Mouse (Mus musculus): ENCODE results near the gene Zfp160. TPM values are rescaled to one million over a fixed set of nuclear protein-coding genes. Genes with fewer than 3 reads are reported as not detected.

Gene Zfp160
- polyA plus RNA-seq (2012; rRNA removed; ENCODE audit: low replicate concordance), result 0.36 and 0.44 TPM in 2 replicates

GRCm38 (mm10) chr17:21008382-21009331 is at the start of gene Zfp160:
Gene Zfp160, plus strand, starts transcription at chr17:21008903.

DNA sequence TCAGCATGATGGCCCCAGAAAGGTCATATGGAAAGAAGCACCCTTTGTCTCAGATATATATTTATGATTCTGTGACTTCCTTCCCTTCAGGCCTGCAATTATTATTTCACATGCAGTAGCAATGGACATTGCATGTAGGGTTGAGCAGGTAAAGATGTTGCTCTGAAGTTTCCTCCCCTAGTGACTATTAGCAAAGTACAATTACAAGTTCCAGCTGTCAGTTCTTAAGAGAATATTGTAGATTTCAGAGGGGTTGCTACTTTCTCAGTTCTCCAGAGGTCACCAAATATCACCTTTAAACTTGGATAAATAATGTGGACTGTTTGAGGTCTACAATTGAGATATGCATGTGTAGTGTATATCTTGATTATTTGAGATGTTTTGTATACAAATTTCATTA is 12.3 kb upstream of the Zfp160 start, which contains the start of gene Vmn1r233:
TSS of gene Vmn1r233 (minus strand) at position 101 of the 400 bp plus-strand sequence.

Other genes starting within 250 kb of the Zfp160 start
- gene Vmn1r228, start 222.7 kb upstream of the Zfp160 start, polyA plus RNA-seq (2012; rRNA removed; ENCODE audit: low replicate concordance), result not detected in 2 replicates
- not detected in 2 replicates for gene Vmn1r229, start 197.3 kb upstream of the Zfp160 start, polyA plus RNA-seq (2012; rRNA removed; ENCODE audit: low replicate concordance)
- gene Vmn1r230, start 168.5 kb upstream of the Zfp160 start, polyA plus RNA-seq (2012; rRNA removed; ENCODE audit: low replicate concordance), result not detected in 2 replicates
- gene Vmn1r231, start 103.8 kb upstream of the Zfp160 start, polyA plus RNA-seq (2012; rRNA removed; ENCODE audit: low replicate concordance), result not detected in 2 replicates
- gene Vmn1r232, start 89.2 kb upstream of the Zfp160 start, polyA plus RNA-seq (2012; rRNA removed; ENCODE audit: low replicate concordance), result not detected in 2 replicates
- gene Ppp2r1a, start 63.6 kb upstream of the Zfp160 start, polyA plus RNA-seq (2012; rRNA removed; ENCODE audit: low replicate concordance), result 86.2 and 96.5 TPM in 2 replicates
- gene Vmn1r233, start 12.4 kb upstream of the Zfp160 start, polyA plus RNA-seq (2012; rRNA removed; ENCODE audit: low replicate concordance), result not detected in 2 replicates
- gene Vmn1r234, start 217.2 kb downstream of the Zfp160 start, polyA plus RNA-seq (2012; rRNA removed; ENCODE audit: low replicate concordance), result not detected in 2 replicates
- gene Vmn1r235, start 247.5 kb downstream of the Zfp160 start, polyA plus RNA-seq (2012; rRNA removed; ENCODE audit: low replicate concordance), result not detected in 2 replicates